Mouse (Mus musculus) C2C12 (cell line): ENCODE measurements at regions not wholly inside any gene's neighbourhood (a gene's known extent, or its start where the extent isn't known, plus 50 kb on each side); places are given as distances from the start of the nearest gene placed in this dataset.

Source experiments
- CTCF ChIP-seq: IDR thresholded peaks from one replicate; pipeline ENCODE4 v1.5.1; 2011; ENCODE audit not compliant: control insufficient read depth, insufficient read depth, insufficient read length
- MAX ChIP-seq: IDR thresholded peaks from one replicate; pipeline ENCODE4 v1.6.1; 2011; ENCODE audit warnings: mild to moderate bottlenecking, control low read depth
- MYOD1 ChIP-seq: IDR thresholded peaks from one replicate; pipeline ENCODE4 v1.6.1; 2011; ENCODE audit warnings: low read depth; ENCODE audit not compliant: control insufficient read depth, insufficient read length
- MYOG ChIP-seq: IDR thresholded peaks from one replicate; pipeline ENCODE4 v1.6.1; 2011; ENCODE audit not compliant: control insufficient read depth, insufficient read length; ENCODE audit errors: extremely low read depth
- USF1 ChIP-seq: IDR thresholded peaks from one replicate; pipeline ENCODE4 v1.6.1; 2011; ENCODE audit warnings: low read depth, mild to moderate bottlenecking, control low read depth, moderate library complexity

DNA sequence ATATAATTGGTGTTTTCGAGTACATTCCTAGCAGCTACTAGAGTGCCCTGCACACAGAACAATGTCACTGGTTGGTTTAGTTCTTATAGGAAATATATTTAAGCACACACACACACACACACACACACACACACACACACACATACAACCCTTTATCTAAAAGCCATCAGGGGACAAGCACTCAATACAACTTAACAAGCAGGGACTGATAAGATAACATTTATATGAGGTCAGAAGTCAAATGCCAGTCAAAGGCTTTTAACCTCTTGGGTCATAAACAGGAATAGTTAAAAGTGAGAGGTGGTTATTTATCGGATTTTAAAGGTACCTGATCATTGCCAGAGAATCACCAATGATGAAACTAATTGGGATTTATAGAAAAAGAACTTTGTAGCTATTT, 158.7 kb upstream of the Tmem161b start:
- TF ChIP-seq CTCF (no peak), USF1 (no peak), MYOD1 (no peak), MAX (no peak), MYOG (no peak)
